Mouse (Mus musculus): ENCODE measurements around the gene Susd1. TPM values are rescaled to one million over a fixed set of nuclear protein-coding genes. Genes with fewer than 3 reads are reported as not detected.

Susd1 gene
- polyA plus RNA-seq, 1 experiment: 22.4 TPM

- DNase-seq (ENCODE audit: low read depth): no peak
Measured at GRCm38 (mm10) chr4:59381007-59381743, 57.3 kb downstream of the Susd1 start.

GRCm38 (mm10) chr4:59380478-59380877 lies 58.0 kb downstream of the Susd1 start:
- DNase-seq (ENCODE audit: low read depth): no peak

GRCm38 (mm10) chr4:59379876-59380275 lies 58.6 kb downstream of the Susd1 start:
- DNase-seq (ENCODE audit: low read depth): no peak

GRCm38 (mm10) chr4:59378631-59379030 lies 59.8 kb downstream of the Susd1 start:
- no peak for DNase-seq (ENCODE audit: low read depth)

GRCm38 (mm10) chr4:59374271-59374938 lies 64.0 kb downstream of the Susd1 start:
- no peak for DNase-seq (ENCODE audit: low read depth)

- no peak for DNase-seq (ENCODE audit: low read depth)
Measured at GRCm38 (mm10) chr4:59372546-59373157, 65.8 kb downstream of the Susd1 start.

GRCm38 (mm10) chr4:59371910-59372309 lies 66.5 kb downstream of the Susd1 start:
- no peak for DNase-seq (ENCODE audit: low read depth)

- DNase-seq (ENCODE audit: low read depth): no peak
Measured at GRCm38 (mm10) chr4:59369941-59370340, 68.5 kb downstream of the Susd1 start.

GRCm38 (mm10) chr4:59368118-59368517 lies 70.3 kb downstream of the Susd1 start:
- no peak for DNase-seq (ENCODE audit: low read depth)

GRCm38 (mm10) chr4:59366206-59366605 lies 72.2 kb downstream of the Susd1 start:
- no peak for DNase-seq (ENCODE audit: low read depth)

GRCm38 (mm10) chr4:59365571-59365970 lies 72.9 kb downstream of the Susd1 start:
- DNase-seq (ENCODE audit: low read depth): no peak

GRCm38 (mm10) chr4:59364229-59365173 lies 73.9 kb downstream of the Susd1 start:
- DNase-seq (ENCODE audit: low read depth): no peak

GRCm38 (mm10) chr4:59363041-59363440 lies 75.4 kb downstream of the Susd1 start:
- no peak for DNase-seq (ENCODE audit: low read depth)

- DNase-seq (ENCODE audit: low read depth): no peak
Measured at GRCm38 (mm10) chr4:59360704-59361103, 77.7 kb downstream of the Susd1 start.

GRCm38 (mm10) chr4:59359921-59360320 lies 78.5 kb downstream of the Susd1 start:
- DNase-seq (ENCODE audit: low read depth): no peak

GRCm38 (mm10) chr4:59358960-59359359 lies 79.5 kb downstream of the Susd1 start:
- no peak for DNase-seq (ENCODE audit: low read depth)

GRCm38 (mm10) chr4:59355421-59355820 lies 83.0 kb downstream of the Susd1 start:
- DNase-seq (ENCODE audit: low read depth): no peak

- no peak for DNase-seq (ENCODE audit: low read depth)
Measured at GRCm38 (mm10) chr4:59354666-59355065, 83.8 kb downstream of the Susd1 start.

GRCm38 (mm10) chr4:59351938-59352337 lies 86.5 kb downstream of the Susd1 start:
- DNase-seq (ENCODE audit: low read depth): no peak

GRCm38 (mm10) chr4:59350354-59350753 lies 88.1 kb downstream of the Susd1 start:
- no peak for DNase-seq (ENCODE audit: low read depth)

- DNase-seq (ENCODE audit: low read depth): no peak
Measured at GRCm38 (mm10) chr4:59349425-59350185, 88.8 kb downstream of the Susd1 start.

All from gonadal fat pad, adult 2 months (tissue).